Mouse (Mus musculus): ENCODE data around the gene Crkl. TPM values are rescaled to one million over a fixed set of nuclear protein-coding genes. Genes with fewer than 3 reads are reported as not detected.

Crkl gene
- polyA plus RNA-seq, 1 experiment from 2014 or later, result 19.6 TPM

DNA sequence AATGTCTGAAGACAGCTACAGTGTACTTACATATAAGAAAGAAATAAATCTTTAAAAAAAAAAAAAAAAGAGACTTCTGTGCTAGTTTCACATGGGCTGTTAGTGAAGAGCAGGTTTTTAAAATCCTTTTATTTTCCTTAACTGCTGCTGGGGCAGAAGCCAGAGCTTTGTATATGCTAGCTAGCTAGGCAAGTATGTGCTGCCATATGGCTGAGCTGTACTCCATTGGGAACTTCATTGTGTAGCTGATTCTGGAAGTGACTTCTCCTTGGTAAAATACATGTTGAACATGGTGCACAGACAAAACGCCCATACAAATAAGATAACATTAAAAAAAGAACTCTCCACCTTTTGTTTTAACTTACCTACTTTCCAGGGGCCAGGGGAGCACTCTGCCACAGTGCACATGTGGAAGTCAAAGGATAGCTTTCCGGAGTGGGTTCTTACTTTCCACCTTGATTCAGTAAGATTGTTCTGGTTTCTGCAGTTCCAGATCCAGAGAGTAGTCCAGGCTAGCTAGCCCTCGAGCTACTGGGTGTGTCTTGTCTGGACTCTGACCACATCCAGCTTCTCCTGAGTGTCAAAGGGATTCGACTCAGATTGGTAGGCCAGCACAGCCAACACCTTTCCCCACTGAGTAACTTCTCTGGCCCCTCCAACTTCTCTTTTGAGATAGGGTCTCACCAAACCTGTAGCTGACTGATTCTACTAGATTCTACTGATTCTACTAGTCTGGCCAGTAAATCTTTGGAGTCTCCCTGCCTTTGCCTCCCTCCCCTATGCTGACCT lies 15.3 kb downstream of the Crkl start:
- Histone ChIP-seq H3K4me3 (ENCODE audit: inconsistent target) (no peak overlapping the region), H3K36me3 (ENCODE audit: inconsistent target) (peaks cover 12% of the 10 kb centered on the region), H3K79me2 (ENCODE audit: inconsistent target) (peaks cover 100% of the 10 kb centered on the region), H3K27ac (no peak overlapping the region)
- WGBS (ENCODE audit: missing documents), result 79% methylated on average over 4 of the region's 4 CpGs

GRCm38 (mm10) chr16:17472498-17472897 lies 20.7 kb downstream of the Crkl start:
- no peak overlapping the region for H3K27ac ChIP-seq
- H3K79me2 ChIP-seq (ENCODE audit: inconsistent target), result peaks cover 100% of the 10 kb centered on the region
- WGBS (ENCODE audit: missing documents), result 89% methylated on average over 6 of the region's 6 CpGs
- H3K36me3 ChIP-seq (ENCODE audit: inconsistent target), result peaks cover 14% of the 10 kb centered on the region
- H3K4me3 ChIP-seq (ENCODE audit: inconsistent target), result no peak overlapping the region

GRCm38 (mm10) chr16:17474091-17474490 lies 22.3 kb downstream of the Crkl start:
- Histone ChIP-seq H3K36me3 (ENCODE audit: inconsistent target) (peaks cover 10% of the 10 kb centered on the region), H3K27ac (no peak overlapping the region), H3K79me2 (ENCODE audit: inconsistent target) (peaks cover 100% of the 10 kb centered on the region), H3K4me3 (ENCODE audit: inconsistent target) (no peak overlapping the region)

GRCm38 (mm10) chr16:17474761-17475160 lies 23.0 kb downstream of the Crkl start:
- Histone ChIP-seq H3K36me3 (ENCODE audit: inconsistent target) (0 out of 2 replicates have a peak, but pooled peaks cover 6% of the 10 kb centered on the region), H3K4me3 (ENCODE audit: inconsistent target) (no peak overlapping the region), H3K79me2 (ENCODE audit: inconsistent target) (peaks cover 100% of the 10 kb centered on the region), H3K27ac (no peak overlapping the region)
- 89% methylated on average over 2 of the region's 2 CpGs for whole genome bisulfite sequencing (ENCODE audit: missing documents)

- WGBS (ENCODE audit: missing documents), result 94% methylated on average over 3 of the region's 4 CpGs
- no peak overlapping the region for H3K27ac ChIP-seq
- H3K79me2 ChIP-seq (ENCODE audit: inconsistent target), result peaks cover 100% of the 10 kb centered on the region
- H3K4me3 ChIP-seq (ENCODE audit: inconsistent target), result no peak overlapping the region
- H3K36me3 ChIP-seq (ENCODE audit: inconsistent target), result 0 out of 2 replicates have a peak, but pooled peaks cover 6% of the 10 kb centered on the region
These were observed 23.5 kb downstream of the Crkl start for GRCm38 (mm10) chr16:17475326-17475725.

GRCm38 (mm10) chr16:17478331-17478943 lies 26.6 kb downstream of the Crkl start:
- Histone ChIP-seq H3K27ac (no peak overlapping the region), H3K79me2 (ENCODE audit: inconsistent target) (peaks cover 100% of the 10 kb centered on the region), H3K36me3 (ENCODE audit: inconsistent target) (peaks cover 7% of the 10 kb centered on the region), H3K4me3 (ENCODE audit: inconsistent target) (no peak overlapping the region)
- 65% methylated on average over 4 of the region's 4 CpGs for WGBS (ENCODE audit: missing documents)

GRCm38 (mm10) chr16:17481465-17481864 lies 29.7 kb downstream of the Crkl start:
- no peak overlapping the region for H3K27ac ChIP-seq
- no peak overlapping the region for H3K4me3 ChIP-seq (ENCODE audit: inconsistent target)
- H3K79me2 ChIP-seq (ENCODE audit: inconsistent target), result peaks cover 74% of the 10 kb centered on the region
- peaks cover 36% of the 10 kb centered on the region for H3K36me3 ChIP-seq (ENCODE audit: inconsistent target)
- WGBS (ENCODE audit: missing documents), result 83% methylated on average over 2 of the region's 2 CpGs

DNA sequence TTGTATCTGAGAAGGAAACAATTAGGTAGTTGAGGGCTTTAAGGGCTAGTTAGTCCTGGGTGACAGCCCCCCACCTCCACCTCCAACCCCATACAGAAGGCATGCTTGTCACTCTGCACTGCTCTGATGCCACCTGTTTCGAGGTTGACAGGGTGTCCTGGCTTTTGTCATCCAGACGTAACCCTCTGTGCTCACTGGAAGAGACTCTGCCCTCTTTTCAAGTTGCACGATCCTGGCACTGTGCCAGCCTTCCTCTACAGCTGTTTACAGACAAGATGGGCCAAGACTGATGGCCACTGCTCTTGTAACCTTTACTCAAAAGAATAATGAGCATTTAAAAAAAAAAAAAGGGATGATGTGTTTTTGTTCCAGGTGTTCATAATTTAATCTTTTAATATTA lies 34.7 kb downstream of the Crkl start:
- 71% methylated on average over 3 of the region's 3 CpGs for WGBS (ENCODE audit: missing documents)
- Histone ChIP-seq H3K79me2 (ENCODE audit: inconsistent target) (peaks cover 23% of the 10 kb centered on the region), H3K27ac (no peak overlapping the region), H3K4me3 (ENCODE audit: inconsistent target) (no peak overlapping the region), H3K36me3 (ENCODE audit: inconsistent target) (peaks cover 48% of the 10 kb centered on the region)

- peaks cover 38% of the 10 kb centered on the region for H3K36me3 ChIP-seq (ENCODE audit: inconsistent target)
- 74% methylated on average over 14 of the region's 14 CpGs for WGBS (ENCODE audit: missing documents)
- H3K27ac ChIP-seq, result no peak overlapping the region
- peaks cover under 1% of the 10 kb centered on the region; the same call in 1 of the 2 replicates for H3K79me2 ChIP-seq (ENCODE audit: inconsistent target)
- H3K4me3 ChIP-seq (ENCODE audit: inconsistent target), result no peak overlapping the region
These were observed 37.0 kb downstream of the Crkl start for GRCm38 (mm10) chr16:17488478-17489468.

DNA sequence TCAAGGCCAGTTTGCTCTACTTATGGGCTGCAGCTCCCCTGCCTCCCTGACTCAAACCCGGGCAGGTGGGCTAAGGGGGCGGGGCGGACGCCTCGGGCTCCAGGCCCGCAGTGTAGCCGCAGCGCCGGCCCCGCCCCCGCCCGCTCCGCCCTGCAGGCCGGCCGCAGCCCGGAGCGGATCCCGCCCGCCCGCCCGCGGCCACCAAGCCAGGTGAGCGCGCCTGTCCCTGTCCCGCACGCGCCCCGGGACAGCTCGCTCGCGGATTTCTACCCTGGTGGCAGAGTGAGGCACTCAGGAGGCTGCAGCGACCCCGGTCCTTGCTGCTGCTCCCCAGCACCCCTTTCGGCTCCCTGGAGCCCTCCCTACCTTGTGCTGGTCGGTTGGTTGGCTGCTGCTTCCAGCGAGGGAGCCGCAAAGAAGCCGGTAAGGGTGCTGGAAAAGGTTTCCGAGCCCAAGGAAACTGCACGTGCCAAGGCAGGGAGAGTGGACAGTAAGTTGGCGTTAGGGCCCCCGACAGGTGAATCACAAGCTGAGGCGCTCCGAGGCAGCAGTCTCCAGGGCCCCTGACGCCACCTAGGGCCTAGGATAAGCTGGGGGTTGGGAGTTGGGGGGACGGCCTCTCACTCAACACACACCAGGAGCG lies 37.8 kb downstream of the Crkl start, which contains the start of gene Aifm3:
Aifm3 (plus strand) TSS at position 143 of the 643 bp plus-strand sequence.
- WGBS (ENCODE audit: missing documents), result 15% methylated on average over 34 of the region's 47 CpGs
- Histone ChIP-seq H3K36me3 (ENCODE audit: inconsistent target) (peaks cover 30% of the 10 kb centered on the region), H3K79me2 (ENCODE audit: inconsistent target) (no peaks in the 10 kb centered on the region; the same call in 1 of the 2 replicates), H3K4me3 (ENCODE audit: inconsistent target) (no peak within 1 kb of the TSS), H3K27ac (no peak within 1 kb of the TSS)

GRCm38 (mm10) chr16:17491154-17491553 lies 39.4 kb downstream of the Crkl start:
- H3K36me3 ChIP-seq (ENCODE audit: inconsistent target), result peaks cover 15% of the 10 kb centered on the region; the same call in 1 of the 2 replicates
- no peaks in the 10 kb centered on the region for H3K79me2 ChIP-seq (ENCODE audit: inconsistent target)
- WGBS (ENCODE audit: missing documents), result 97% methylated on average over 5 of the region's 5 CpGs
- no peak overlapping the region for H3K27ac ChIP-seq
- H3K4me3 ChIP-seq (ENCODE audit: inconsistent target), result no peak overlapping the region

DNA sequence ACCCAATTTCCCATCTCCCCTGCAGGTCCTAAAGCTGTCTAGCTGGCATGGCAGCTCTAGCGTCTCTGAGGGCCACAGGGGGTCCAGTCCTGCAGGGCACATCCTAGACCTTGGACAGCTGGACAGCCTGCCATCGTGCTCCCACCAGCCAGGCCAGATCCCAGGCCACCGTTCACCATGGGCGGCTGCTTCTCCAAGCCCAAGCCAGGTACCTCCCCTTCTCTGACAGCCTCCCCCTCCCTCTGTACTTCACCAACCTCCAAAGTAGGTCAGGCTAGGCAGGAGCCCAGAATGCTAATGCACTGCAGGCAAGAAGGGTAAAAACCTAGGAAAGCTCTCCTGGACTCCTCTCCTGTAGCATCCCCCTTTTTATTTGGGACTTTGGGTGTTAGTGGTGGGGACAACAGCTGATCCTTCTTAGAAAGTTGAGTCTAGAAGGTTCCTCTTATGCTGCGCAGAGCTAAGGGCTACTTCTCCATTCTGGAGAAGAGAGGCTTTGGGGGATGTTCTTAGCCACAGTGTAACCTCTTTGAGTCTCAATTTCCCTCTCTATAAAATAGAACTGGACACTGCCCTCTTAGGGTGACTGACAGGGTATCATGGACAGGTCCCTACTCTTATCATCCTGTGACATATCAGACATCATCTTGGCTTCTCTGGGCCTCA lies 40.2 kb downstream of the Crkl start:
- H3K36me3 ChIP-seq (ENCODE audit: inconsistent target), result peaks cover 6% of the 10 kb centered on the region; the same call in 1 of the 2 replicates
- H3K79me2 ChIP-seq (ENCODE audit: inconsistent target), result no peaks in the 10 kb centered on the region
- 36% methylated on average over 5 of the region's 5 CpGs for WGBS (ENCODE audit: missing documents)
- no peak overlapping the region for H3K27ac ChIP-seq
- no peak overlapping the region for H3K4me3 ChIP-seq (ENCODE audit: inconsistent target)

GRCm38 (mm10) chr16:17496499-17497305 lies 44.9 kb downstream of the Crkl start:
- 100% methylated on average over 2 of the region's 2 CpGs for WGBS (ENCODE audit: missing documents)

More at GRCm38 (mm10) chr16:17496499-17497305, 44.9 kb downstream of the Crkl start:
- Histone ChIP-seq H3K36me3 (ENCODE audit: inconsistent target) (no peaks in the 10 kb centered on the region), H3K4me3 (ENCODE audit: inconsistent target) (no peak overlapping the region), H3K79me2 (ENCODE audit: inconsistent target) (no peaks in the 10 kb centered on the region), H3K27ac (no peak overlapping the region)

Data from macrophage (primary cell).